Comparison of ENCODE assay signal across 14 mouse cellular contexts in the genomic region with DNA sequence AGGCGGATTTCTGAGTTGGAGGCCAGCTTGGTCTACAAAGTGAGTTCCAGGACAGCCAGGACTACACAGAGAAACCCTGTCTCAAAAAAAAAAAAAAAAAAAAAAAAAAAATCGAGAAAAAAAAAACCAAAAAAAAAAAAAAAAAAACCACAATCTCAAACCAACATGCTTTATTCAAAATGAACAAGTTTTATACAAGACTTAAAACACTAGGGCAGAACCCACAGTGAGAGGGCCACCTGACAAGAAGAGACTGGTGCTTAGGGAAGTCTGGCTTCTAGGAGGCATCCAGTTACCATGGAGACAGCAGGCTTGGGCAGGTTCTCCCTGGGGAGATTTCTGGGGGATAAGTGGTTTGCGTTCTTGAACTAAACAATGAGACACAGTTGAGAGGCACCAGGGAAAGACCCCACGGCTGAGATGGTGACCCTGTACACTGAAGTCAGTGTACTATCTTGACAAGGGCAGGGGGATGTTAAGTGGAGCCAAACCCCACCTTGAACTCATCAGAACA. TPM values are rescaled to one million over a fixed set of nuclear protein-coding genes. Genes with fewer than 3 reads are reported as not detected.
DNase-seq lines count a peak whose midpoint lies in the region; ATAC-seq and TF ChIP-seq lines count a peak whose summit lies in the region.
"Had no signal": no experiment of that assay in that cellular context is flagged by ENCODE, and none has a peak within 500 bp of the region (broad histone marks: within the 10 kb centered on the region; RNA-seq: fewer than 3 reads in every experiment).

No protein-coding gene starts in this region.

- no peak overlapping the region for H3K4me2 ChIP-seq in hindbrain, embryonic 16.5 days (ENCODE audit: low read length)
- H3K4me2 ChIP-seq: heart, embryonic 12.5 days; hindbrain, embryonic 15.5 days had no signal

- 31% methylated on average over 4 of the region's 4 CpGs for WGBS in hindbrain, embryonic 10.5 days
- WGBS in hindbrain, embryonic 16.5 days = 31% methylated on average over 4 of the region's 4 CpGs
- WGBS in limb, embryonic 10.5 days = 67% methylated on average over 3 of the region's 4 CpGs
- 55% methylated on average over 4 of the region's 4 CpGs for WGBS in heart, adult 2 months

- TF ChIP-seq EP300 in heart, adult 2 months (IDR thresholded peaks at IDR 0.05; ENCODE audit: insufficient read depth, low read depth, low read length) = no peak

- no peak for TF ChIP-seq CTCF in heart, adult 2 months (IDR thresholded peaks at IDR 0.05)

- ATAC-seq in hindbrain, embryonic 16.5 days = no peak

- H3K27ac ChIP-seq in hindbrain, embryonic 10.5 days = peak overlapping the region; percentile 46; the same call in 1 of the 2 replicates
- H3K27ac ChIP-seq in hindbrain, embryonic 16.5 days (ENCODE audit: low read depth, low read length) = no peak overlapping the region
- H3K27ac ChIP-seq in limb, embryonic 10.5 days = 0 out of 2 replicates have a peak overlapping the region, but pooled peaks have one; percentile 15
- no peak overlapping the region for H3K27ac ChIP-seq in heart, adult 2 months
- H3K27ac ChIP-seq: hindbrain, embryonic 15.5 days had no signal

- no peak for TF ChIP-seq POLR2A in heart, adult 2 months (IDR thresholded peaks at IDR 0.05; ENCODE audit: insufficient read depth, low read depth, low read length)

- intact Hi-C loops in heart, adult 2 months (cut with DNase I) = no loop called here

- no peak overlapping the region for H3K9ac ChIP-seq in hindbrain, embryonic 16.5 days (ENCODE audit: low read depth, low read length)
- H3K9ac ChIP-seq in heart, adult 2 months (ENCODE audit: low read depth, low read length) = no peak overlapping the region
- H3K9ac ChIP-seq: heart, embryonic 12.5 days; hindbrain, embryonic 15.5 days had no signal

- H3K9me3 ChIP-seq in hindbrain, embryonic 10.5 days = no peaks in the 10 kb centered on the region
- H3K9me3 ChIP-seq in hindbrain, embryonic 16.5 days (ENCODE audit: control insufficient read depth, low read length) = no peaks in the 10 kb centered on the region
- no peaks in the 10 kb centered on the region for H3K9me3 ChIP-seq in limb, embryonic 10.5 days (replicated peaks)
- H3K9me3 ChIP-seq: heart, embryonic 12.5 days; hindbrain, embryonic 15.5 days had no signal

- H3K36me3 ChIP-seq in hindbrain, embryonic 10.5 days = peaks cover 60% of the 10 kb centered on the region
- H3K36me3 ChIP-seq in hindbrain, embryonic 16.5 days (ENCODE audit: control insufficient read depth, insufficient read depth, low read length) = peaks cover 29% of the 10 kb centered on the region
- peaks cover 60% of the 10 kb centered on the region for H3K36me3 ChIP-seq in limb, embryonic 10.5 days
- H3K36me3 ChIP-seq in heart, adult 2 months (ENCODE audit: control insufficient read depth, insufficient read depth, low read length) = no peaks in the 10 kb centered on the region

- H3K27me3 ChIP-seq in hindbrain, embryonic 10.5 days (ENCODE audit: insufficient read depth, poor library complexity, severe bottlenecking) = no peaks in the 10 kb centered on the region
- no peaks in the 10 kb centered on the region for H3K27me3 ChIP-seq in hindbrain, embryonic 16.5 days (replicated peaks; ENCODE audit: control insufficient read depth, insufficient read depth, low read length)
- no peaks in the 10 kb centered on the region for H3K27me3 ChIP-seq in limb, embryonic 10.5 days (ENCODE audit: low read depth, poor library complexity, severe bottlenecking)
- H3K27me3 ChIP-seq in heart, adult 2 months (ENCODE audit: control insufficient read depth, insufficient read depth, low read length) = no peaks in the 10 kb centered on the region
- H3K27me3 ChIP-seq: heart, embryonic 12.5 days; hindbrain, embryonic 15.5 days had no signal

- no peaks in the 10 kb centered on the region for H3K79me2 ChIP-seq in heart, adult 2 months (replicated peaks; ENCODE audit: control insufficient read depth, insufficient read depth, low read length)

- H3K4me3 ChIP-seq in hindbrain, embryonic 10.5 days = no peak overlapping the region
- no peak overlapping the region for H3K4me3 ChIP-seq in hindbrain, embryonic 16.5 days (ENCODE audit: low read length)
- H3K4me3 ChIP-seq in limb, embryonic 10.5 days = no peak overlapping the region
- no peak overlapping the region for H3K4me3 ChIP-seq in heart, adult 2 months
- H3K4me3 ChIP-seq: erythroblast, embryonic 14.5 days; heart, embryonic 12.5 days; hindbrain, embryonic 15.5 days had no signal

- peak; percentile 41 for DNase-seq in hindbrain, embryonic 10.5 days (ENCODE audit: low spot score)
- DNase-seq in urinary bladder, postnatal 14 days (ENCODE audit: low spot score) = peak; percentile 51
- no peak for DNase-seq in urinary bladder, adult 2 months (ENCODE audit: low spot score)
- DNase-seq in limb, embryonic 10.5 days (ENCODE audit: low spot score) = no peak
- DNase-seq in heart, adult 2 months = no peak
- no peak for DNase-seq in kidney, postnatal 4 days
- DNase-seq: cerebellum, adult 9-11 months; kidney, adult 8-10 months; lung, postnatal 4 days; spleen, adult 18-20 months had no signal

- H3K4me1 ChIP-seq in hindbrain, embryonic 10.5 days (replicated peaks) = peaks cover 45% of the 10 kb centered on the region
- H3K4me1 ChIP-seq in hindbrain, embryonic 16.5 days (ENCODE audit: control insufficient read depth, insufficient read depth, low read depth, low read length) = peaks cover 8% of the 10 kb centered on the region
- peaks cover 30% of the 10 kb centered on the region for H3K4me1 ChIP-seq in limb, embryonic 10.5 days
- peaks cover 2% of the 10 kb centered on the region for H3K4me1 ChIP-seq in heart, adult 2 months (ENCODE audit: control insufficient read depth, insufficient read depth, low read length)

RNA-seq across cellular contexts. Expression of a gene that starts 4.4 kb away (rescaled TPM):
- 30.6 and 71.7 TPM in 2 replicates for polyA plus RNA-seq in hindbrain, embryonic 10.5 days (2016; fragmentation: Nextera tagmentation; extraction: Ambion mirVana)
- polyA plus RNA-seq in hindbrain, embryonic 16.5 days (2015; fragmentation: Nextera tagmentation; extraction: Ambion mirVana) = 33.7 and 37.7 TPM in 2 replicates
- polyA plus RNA-seq in urinary bladder, adult 2 months (2012; rRNA removed) = 42.8 and 63.1 TPM in 2 replicates
- 13.9 and 14.9 TPM in 2 replicates for polyA plus RNA-seq in limb, embryonic 10.5 days (2016; fragmentation: Nextera tagmentation; extraction: Ambion mirVana)
- 10 to 100 TPM; 15.1 to 19.4 TPM for total RNA-seq in heart, adult 2 months (2021)
- polyA plus RNA-seq in heart, adult 2 months (2012; rRNA removed) = 10.4 and 15.6 TPM in 2 replicates

RNA-seq across cellular contexts. Expression of a gene that starts 10.8 kb away (rescaled TPM):
- 61.4 and 62.3 TPM in 2 replicates for polyA plus RNA-seq in hindbrain, embryonic 10.5 days (2016; fragmentation: Nextera tagmentation; extraction: Ambion mirVana)
- polyA plus RNA-seq in hindbrain, embryonic 16.5 days (2015; fragmentation: Nextera tagmentation; extraction: Ambion mirVana) = 62.6 and 62.8 TPM in 2 replicates
- polyA plus RNA-seq in urinary bladder, adult 2 months (2012; rRNA removed) = 32.0 and 36.5 TPM in 2 replicates
- polyA plus RNA-seq in limb, embryonic 10.5 days (2016; fragmentation: Nextera tagmentation; extraction: Ambion mirVana) = 56.5 and 59.5 TPM in 2 replicates
- 10 to 100 TPM; 38.3 to 40.5 TPM for total RNA-seq in heart, adult 2 months (2021)
- polyA plus RNA-seq in heart, adult 2 months (2012; rRNA removed) = 34.3 and 59.4 TPM in 2 replicates

RNA-seq across cellular contexts. Expression of a gene that starts 11.0 kb away (rescaled TPM):
- polyA plus RNA-seq in hindbrain, embryonic 10.5 days (2016; fragmentation: Nextera tagmentation; extraction: Ambion mirVana) = 93.4 and 96.9 TPM in 2 replicates
- polyA plus RNA-seq in hindbrain, embryonic 16.5 days (2015; fragmentation: Nextera tagmentation; extraction: Ambion mirVana) = 67.2 and 70.2 TPM in 2 replicates
- 28.3 and 29.6 TPM in 2 replicates for polyA plus RNA-seq in urinary bladder, adult 2 months (2012; rRNA removed)
- polyA plus RNA-seq in limb, embryonic 10.5 days (2016; fragmentation: Nextera tagmentation; extraction: Ambion mirVana) = 93.1 and 111 TPM in 2 replicates
- 10 to 100 TPM; 34.1 to 37.4 TPM for total RNA-seq in heart, adult 2 months (2021)
- 14.6 and 20.9 TPM in 2 replicates for polyA plus RNA-seq in heart, adult 2 months (2012; rRNA removed)

RNA-seq across cellular contexts. Expression of a gene that starts 20.0 kb away (rescaled TPM):
- polyA plus RNA-seq in hindbrain, embryonic 10.5 days (2016; fragmentation: Nextera tagmentation; extraction: Ambion mirVana) = 25.6 and 27.5 TPM in 2 replicates
- 52.1 and 52.7 TPM in 2 replicates for polyA plus RNA-seq in hindbrain, embryonic 16.5 days (2015; fragmentation: Nextera tagmentation; extraction: Ambion mirVana)
- polyA plus RNA-seq in urinary bladder, adult 2 months (2012; rRNA removed) = 26.3 and 27.6 TPM in 2 replicates
- polyA plus RNA-seq in limb, embryonic 10.5 days (2016; fragmentation: Nextera tagmentation; extraction: Ambion mirVana) = 17.9 and 22.5 TPM in 2 replicates
- total RNA-seq in heart, adult 2 months (2021) = 10 to 100 TPM; 29.9 to 33.5 TPM
- polyA plus RNA-seq in heart, adult 2 months (2012; rRNA removed) = 23.8 and 27.9 TPM in 2 replicates

RNA-seq across cellular contexts. Expression of a gene that starts 20.7 kb away (rescaled TPM):
- polyA plus RNA-seq in hindbrain, embryonic 10.5 days (2016; fragmentation: Nextera tagmentation; extraction: Ambion mirVana) = 818 and 839 TPM in 2 replicates
- polyA plus RNA-seq in hindbrain, embryonic 16.5 days (2015; fragmentation: Nextera tagmentation; extraction: Ambion mirVana) = 469 and 518 TPM in 2 replicates
- 319 and 429 TPM in 2 replicates for polyA plus RNA-seq in urinary bladder, adult 2 months (2012; rRNA removed)
- polyA plus RNA-seq in limb, embryonic 10.5 days (2016; fragmentation: Nextera tagmentation; extraction: Ambion mirVana) = 925 and 971 TPM in 2 replicates
- 100 to 1,000 TPM in 1 of 2 experiments, 10 to 100 TPM in 1; 91.4 to 104 TPM for total RNA-seq in heart, adult 2 months (2021)
- polyA plus RNA-seq in heart, adult 2 months (2012; rRNA removed) = 158 and 165 TPM in 2 replicates

Comparison
In these comparisons a context has a peak if more than half of its experiments do, and no peak if none do; other contexts are left out.
1. DNase-seq: peak in hindbrain, embryonic 10.5 days (single experiment) and urinary bladder, postnatal 14 days (single experiment); none in urinary bladder, adult 2 months (single experiment), limb, embryonic 10.5 days (single experiment), heart, adult 2 months (0 of 2) and kidney, postnatal 4 days (0 of 2).
2. H3K27ac ChIP-seq: peak in hindbrain, embryonic 10.5 days (single experiment) and limb, embryonic 10.5 days (single experiment); none in hindbrain, embryonic 16.5 days (single experiment) and heart, adult 2 months (single experiment).